Mouse (Mus musculus) thymus, postnatal 36 days (tissue): ENCODE results near the gene Zfpl1.
A peak's percentile ranks its signal among the peaks of the same experiment; 100 is the strongest.
"Not testable (repeated sequence)": the region's sequence is repeated elsewhere in the genome, so short reads cannot be mapped to it uniquely, and the experiment has no call there.

Experiments used
- DNase-seq, 2 experiments: peaks; one replicate each; pipeline ENCODE4 v3.0.0; 2022; ENCODE audit warnings: mixed read lengths in 2 of 2

Gene Zfpl1

GRCm38 (mm10) chr19:6057313-6058096 is 27.3 kb downstream of the Zfpl1 start, which contains the start of the genes Mrpl49 and Fau:
TSS of gene Mrpl49 (minus strand) at chr19:6057785.
TSS of gene Fau (plus strand) at chr19:6057844.
- peak; percentile 99 for DNase-seq

DNA sequence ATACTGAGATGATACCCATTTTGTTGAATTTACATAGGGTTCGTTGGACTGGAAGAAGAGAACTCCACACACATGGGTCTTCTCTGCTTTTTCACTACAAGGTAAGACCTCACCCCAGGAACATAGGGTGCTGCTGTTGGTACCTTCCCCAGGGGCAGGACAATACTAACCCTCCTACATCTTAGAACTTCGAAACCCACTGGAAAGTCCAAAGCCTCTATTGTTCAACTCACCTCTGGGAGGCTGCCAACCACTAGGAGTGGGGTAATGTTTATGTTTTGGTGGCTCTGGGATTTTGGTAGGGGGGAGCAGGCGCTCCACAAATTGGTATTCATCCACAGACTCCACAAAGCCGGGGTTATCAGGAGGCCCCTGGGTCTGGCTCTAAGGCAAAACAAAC is 28.1 kb downstream of the Zfpl1 start:
- DNase-seq = no peak

GRCm38 (mm10) chr19:6054296-6054695 is 30.5 kb downstream of the Zfpl1 start:
- no peak for DNase-seq

GRCm38 (mm10) chr19:6052516-6052915 is 32.2 kb downstream of the Zfpl1 start:
- no peak for DNase-seq

DNA sequence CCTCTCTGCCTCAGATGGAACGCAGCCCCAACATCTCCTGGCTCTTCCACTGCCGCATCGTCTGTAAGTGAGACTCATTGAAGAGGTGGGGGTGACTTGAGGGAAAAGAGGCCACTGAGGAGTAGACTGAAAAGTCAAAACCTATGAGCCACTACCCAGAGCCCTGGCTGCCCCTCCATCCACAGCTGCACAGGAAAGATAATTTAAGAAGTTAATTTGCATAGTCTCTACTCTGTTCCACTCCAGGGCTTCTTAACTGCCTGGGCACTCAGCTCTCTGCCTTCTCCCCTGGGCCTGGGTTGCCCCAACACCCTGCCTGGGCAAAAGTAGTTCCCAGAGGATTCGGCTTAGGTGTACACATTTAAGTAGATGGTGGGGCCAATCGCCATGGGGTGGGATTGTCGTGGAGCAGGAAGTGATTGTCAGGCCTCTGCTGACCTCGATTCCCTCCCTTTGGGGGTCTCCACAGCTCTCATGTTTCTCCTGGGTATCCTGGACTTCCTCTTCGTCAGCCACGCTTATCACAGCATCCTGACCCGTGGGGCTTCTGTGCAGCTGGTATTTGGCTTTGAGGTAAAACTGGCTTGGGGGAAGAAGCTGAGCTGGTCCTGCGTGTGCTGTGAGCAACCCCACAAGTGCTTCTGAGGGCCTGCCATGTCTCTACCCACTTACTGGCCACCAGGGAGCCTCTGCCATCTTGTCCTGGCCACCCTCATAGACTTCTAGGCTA is 35.9 kb downstream of the Zfpl1 start:
- DNase-seq = no peak

GRCm38 (mm10) chr19:6047899-6048166 is 36.9 kb downstream of the Zfpl1 start:
- DNase-seq = no peak

GRCm38 (mm10) chr19:6047154-6047898 is 37.4 kb downstream of the Zfpl1 start:
- DNase-seq = no peak

DNA sequence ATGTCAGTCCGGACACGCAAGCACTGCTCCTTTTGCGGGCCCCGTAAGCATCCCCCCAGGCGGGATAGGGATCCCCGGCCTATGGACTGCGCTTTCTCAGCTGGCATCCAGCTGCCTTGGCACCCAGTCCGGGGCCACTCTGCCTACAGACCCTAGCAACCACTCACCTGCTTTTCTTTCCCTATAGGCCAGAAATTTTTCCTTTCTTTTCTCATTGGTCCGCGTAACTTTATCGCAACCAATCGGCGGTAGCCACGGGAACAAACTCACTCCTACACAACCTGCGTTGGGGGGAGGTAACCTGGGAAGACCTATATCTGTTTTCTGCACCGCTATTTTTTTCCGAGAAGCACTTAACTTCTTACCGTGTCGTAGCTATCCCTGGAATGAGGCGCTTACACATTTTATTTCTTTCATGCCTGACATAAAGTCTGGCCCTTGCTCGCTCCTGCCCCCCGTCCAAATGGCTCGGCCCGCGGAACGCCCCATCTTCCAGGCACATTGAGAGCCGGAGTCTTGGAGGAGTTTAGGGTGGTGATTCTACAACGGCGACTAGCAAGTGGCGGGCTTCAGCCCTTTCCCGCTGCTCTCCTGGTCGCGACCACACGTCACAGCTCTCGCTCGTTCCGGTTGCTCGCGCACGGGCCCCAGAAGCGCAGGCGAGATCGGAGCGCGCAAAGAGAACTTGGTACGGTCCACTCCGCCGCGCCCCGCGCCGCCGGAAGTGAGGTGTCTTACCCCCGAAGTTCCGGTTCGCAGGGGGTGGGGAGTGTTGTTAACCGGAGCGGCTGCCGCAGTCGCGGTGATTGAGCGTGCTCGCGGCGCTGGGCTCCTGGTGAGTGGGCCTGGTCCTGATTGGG is 38.2 kb downstream of the Zfpl1 start, which contains the start of gene Syvn1:
Gene Syvn1 (plus strand): TSS at position 283 of the 860 bp plus-strand sequence.
- DNase-seq = peak; percentile 88 to 89

DNA sequence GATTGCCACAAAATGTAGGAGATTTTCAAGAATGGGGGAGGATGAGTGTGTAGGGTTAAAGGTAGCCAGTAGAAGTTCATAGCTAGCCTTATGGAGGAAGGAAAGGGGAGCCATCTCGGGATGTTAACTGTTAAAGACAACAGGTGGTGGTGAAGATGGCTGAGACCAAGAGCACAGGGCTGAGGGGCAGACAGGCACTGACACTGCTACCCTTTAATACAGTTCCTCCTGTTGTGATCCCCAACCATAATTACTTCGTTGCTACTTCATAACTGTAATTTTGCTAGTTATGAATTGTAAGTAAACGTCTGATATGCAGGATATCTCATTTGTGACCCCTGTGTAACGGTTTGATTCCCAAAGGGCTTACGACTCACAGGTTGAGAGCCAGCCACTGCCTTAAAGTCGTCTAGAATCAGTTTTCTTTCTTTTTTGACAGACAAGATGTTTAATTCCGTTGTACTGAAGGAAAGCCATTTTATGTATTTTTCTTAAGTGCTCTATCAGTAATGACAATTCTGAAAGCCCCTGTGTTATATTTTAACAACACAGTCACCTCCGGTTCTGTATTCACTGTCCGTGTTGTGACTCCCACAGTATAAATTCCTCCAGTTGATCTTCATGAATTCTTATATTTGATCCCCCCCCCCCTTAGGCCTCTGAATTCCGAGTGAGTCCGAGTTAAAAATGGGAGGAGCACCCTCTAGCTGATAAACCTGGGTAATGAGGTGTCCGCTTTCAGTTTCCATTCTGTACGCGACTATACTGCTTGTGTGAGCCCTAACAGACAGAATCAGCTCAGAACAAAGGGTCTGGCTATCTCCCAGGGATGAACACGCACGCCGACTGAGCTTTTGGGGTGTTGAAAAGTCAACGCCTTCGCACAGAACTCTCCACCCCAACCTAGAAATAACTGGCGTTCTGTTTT is 39.1 kb downstream of the Zfpl1 start:
- DNase-seq = no peak

- DNase-seq = not testable (repeated sequence)
Measured at GRCm38 (mm10) chr19:6044102-6044501, 40.7 kb downstream of the Zfpl1 start.

DNA sequence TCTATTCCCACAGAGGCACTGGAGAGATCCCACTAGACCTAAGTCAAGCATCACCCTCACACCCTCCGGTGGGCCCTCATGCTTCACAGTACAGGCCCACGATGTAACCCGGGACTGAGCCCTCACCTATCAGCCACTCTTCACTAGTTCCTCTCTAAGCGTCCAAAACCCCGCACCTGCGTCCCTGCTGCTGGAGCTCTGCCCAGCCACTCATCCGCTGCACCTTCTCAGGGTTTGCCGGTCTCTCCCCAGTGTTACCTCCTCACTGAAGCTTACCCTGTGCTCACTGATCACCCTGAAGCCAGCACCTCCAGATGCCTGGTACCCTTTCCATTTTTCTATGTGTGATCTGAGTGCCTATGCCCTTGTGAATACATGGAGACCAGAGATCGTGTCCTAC is 42.5 kb downstream of the Zfpl1 start:
- DNase-seq = no peak

- no peak for DNase-seq
Measured at GRCm38 (mm10) chr19:6040002-6040401, 44.8 kb downstream of the Zfpl1 start.

- DNase-seq = no peak
Measured at GRCm38 (mm10) chr19:6038326-6038725, 46.4 kb downstream of the Zfpl1 start.

DNA sequence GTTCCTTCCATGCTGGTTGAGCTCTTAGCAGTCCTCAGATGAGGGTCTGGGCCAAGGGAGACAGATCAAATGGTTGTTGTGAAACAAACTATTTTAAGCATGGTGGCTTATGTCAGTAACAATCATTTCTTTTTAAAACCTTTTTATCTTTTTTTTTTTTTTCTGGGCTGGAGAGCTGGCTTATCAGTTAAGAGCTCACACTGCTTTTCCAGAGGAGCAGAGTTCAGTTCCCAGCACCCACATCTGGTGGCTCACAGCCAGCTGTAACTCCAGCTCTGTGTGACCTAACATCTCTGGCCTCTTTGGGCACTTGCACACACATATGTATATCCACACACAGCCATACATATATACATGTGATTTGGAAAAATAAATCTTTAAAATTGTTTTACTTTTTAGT is 47.1 kb downstream of the Zfpl1 start:
- no peak for DNase-seq

DNA sequence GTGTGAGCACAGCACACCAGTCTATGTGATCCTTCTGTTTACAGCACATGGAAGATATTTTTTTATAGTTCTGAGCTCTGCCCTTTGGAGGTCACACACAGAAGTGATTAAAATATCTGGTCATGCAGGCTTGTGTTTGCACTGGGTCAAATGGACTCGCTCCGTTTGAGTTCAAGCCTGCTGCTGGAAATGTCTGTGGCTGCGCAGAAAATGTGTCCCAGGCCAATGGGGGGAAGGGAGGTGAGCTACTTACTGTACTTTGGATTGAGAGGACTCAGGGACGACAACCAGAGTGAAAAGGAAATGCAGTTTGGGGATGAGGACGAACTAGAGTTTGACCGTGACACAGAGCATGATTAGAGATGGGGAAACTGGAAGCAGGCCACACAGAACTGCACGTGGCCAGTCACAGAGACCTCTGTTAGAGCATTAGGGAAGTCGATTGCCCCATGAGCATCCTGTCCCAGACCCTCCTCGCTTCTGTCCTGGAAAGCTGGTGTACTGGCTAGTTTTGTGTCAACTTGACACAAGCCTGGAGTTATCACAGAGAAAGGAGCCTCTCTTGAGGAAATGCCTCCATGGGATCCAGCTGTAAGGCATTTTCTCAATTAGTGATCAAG is 48.7 kb downstream of the Zfpl1 start:
- no peak for DNase-seq
